ENCODE assay signal across 12 mouse cellular contexts in genomic region chr2:178154129-178154528, GRCm38 (mm10). TPM values are rescaled to one million over a fixed set of nuclear protein-coding genes. Genes with fewer than 3 reads are reported as not detected.
DNase-seq lines count a peak whose midpoint lies in the region; ATAC-seq and TF ChIP-seq lines count a peak whose summit lies in the region.
"Had no signal": no experiment of that assay in that cellular context is flagged by ENCODE, and none has a peak within 500 bp of the region (broad histone marks: within the 10 kb centered on the region; RNA-seq: fewer than 3 reads in every experiment).

No protein-coding gene starts in this region.

- H3K4me3 ChIP-seq in forebrain, embryonic 12.5 days (replicated peaks), result no peak overlapping the region
- H3K4me3 ChIP-seq in forebrain, embryonic 11.5 days (ENCODE audit: low read depth, low read length), result no peak overlapping the region
- H3K4me3 ChIP-seq in midbrain, embryonic 13.5 days (replicated peaks), result no peak overlapping the region
- no peak overlapping the region for H3K4me3 ChIP-seq in midbrain, embryonic 10.5 days
- no peak overlapping the region for H3K4me3 ChIP-seq in limb, embryonic 10.5 days
- H3K4me3 ChIP-seq in lung, postnatal 0 days (ENCODE audit: low read depth, low read length), result no peak overlapping the region
- H3K4me3 ChIP-seq: heart, embryonic 12.5 days had no signal

- H3K36me3 ChIP-seq in forebrain, embryonic 12.5 days (replicated peaks), result no peaks in the 10 kb centered on the region
- H3K36me3 ChIP-seq in forebrain, embryonic 11.5 days (ENCODE audit: control insufficient read depth, insufficient read depth, low read length), result no peaks in the 10 kb centered on the region
- no peaks in the 10 kb centered on the region for H3K36me3 ChIP-seq in midbrain, embryonic 13.5 days
- H3K36me3 ChIP-seq in midbrain, embryonic 10.5 days, result no peaks in the 10 kb centered on the region
- no peaks in the 10 kb centered on the region for H3K36me3 ChIP-seq in limb, embryonic 10.5 days
- no peaks in the 10 kb centered on the region for H3K36me3 ChIP-seq in lung, postnatal 0 days (ENCODE audit: insufficient read depth, low read length)
- H3K36me3 ChIP-seq: heart, embryonic 12.5 days had no signal

- H3K9ac ChIP-seq in forebrain, embryonic 12.5 days, result no peak overlapping the region
- H3K9ac ChIP-seq in forebrain, embryonic 11.5 days (ENCODE audit: low read length), result no peak overlapping the region
- peak overlapping the region; percentile 30 for H3K9ac ChIP-seq in midbrain, embryonic 13.5 days (replicated peaks)
- H3K9ac ChIP-seq in lung, postnatal 0 days (replicated peaks; ENCODE audit: low read depth), result no peak overlapping the region
- H3K9ac ChIP-seq: heart, embryonic 12.5 days; liver, postnatal 0 days had no signal

- H3K4me2 ChIP-seq in forebrain, embryonic 12.5 days, result no peak overlapping the region
- no peak overlapping the region for H3K4me2 ChIP-seq in forebrain, embryonic 11.5 days (ENCODE audit: low read depth, low read length, severe bottlenecking)
- H3K4me2 ChIP-seq in midbrain, embryonic 13.5 days (replicated peaks), result no peak overlapping the region
- no peak overlapping the region for H3K4me2 ChIP-seq in lung, postnatal 0 days (replicated peaks; ENCODE audit: low read depth, low read length)
- H3K4me2 ChIP-seq: heart, embryonic 12.5 days had no signal

- DNase-seq in forebrain, embryonic 11.5 days (ENCODE audit: low spot score), result no peak
- DNase-seq in midbrain, embryonic 10.5 days (ENCODE audit: low spot score), result no peak
- no peak for DNase-seq in limb, embryonic 10.5 days (ENCODE audit: low spot score)
- DNase-seq in ovary, adult 18-20 months (ENCODE audit: low spot score), result no peak
- no peak for DNase-seq in lung, postnatal 0 days (ENCODE audit: low spot score)
- DNase-seq in adipocyte (ENCODE audit: low spot score), result no peak
- DNase-seq: gastrocnemius, postnatal 25 days; liver, postnatal 0 days; lung, postnatal 4 days had no signal

- H3K9me3 ChIP-seq in forebrain, embryonic 12.5 days, result no peaks in the 10 kb centered on the region
- H3K9me3 ChIP-seq in forebrain, embryonic 11.5 days (ENCODE audit: control insufficient read depth, low read length), result no peaks in the 10 kb centered on the region
- no peaks in the 10 kb centered on the region for H3K9me3 ChIP-seq in midbrain, embryonic 13.5 days
- H3K9me3 ChIP-seq in midbrain, embryonic 10.5 days (replicated peaks), result no peaks in the 10 kb centered on the region
- H3K9me3 ChIP-seq in limb, embryonic 10.5 days (replicated peaks), result no peaks in the 10 kb centered on the region
- no peaks in the 10 kb centered on the region for H3K9me3 ChIP-seq in lung, postnatal 0 days (ENCODE audit: low read length)
- H3K9me3 ChIP-seq: heart, embryonic 12.5 days had no signal

- peaks cover 10% of the 10 kb centered on the region for H3K4me1 ChIP-seq in forebrain, embryonic 12.5 days
- no peaks in the 10 kb centered on the region; the same call in 1 of the 2 replicates for H3K4me1 ChIP-seq in forebrain, embryonic 11.5 days (replicated peaks; ENCODE audit: control insufficient read depth, insufficient read depth, low read length)
- peaks cover 28% of the 10 kb centered on the region for H3K4me1 ChIP-seq in midbrain, embryonic 13.5 days (replicated peaks)
- H3K4me1 ChIP-seq in midbrain, embryonic 10.5 days, result no peaks in the 10 kb centered on the region
- peaks cover 17% of the 10 kb centered on the region for H3K4me1 ChIP-seq in limb, embryonic 10.5 days
- H3K4me1 ChIP-seq in lung, postnatal 0 days (ENCODE audit: insufficient read depth, low read depth, low read length), result no peaks in the 10 kb centered on the region

- no peak for TF ChIP-seq CTCF in lung, postnatal 0 days (IDR thresholded peaks at IDR 0.05)

- TF ChIP-seq EP300 in lung, postnatal 0 days (IDR thresholded peaks at IDR 0.05), result no peak

- peak; percentile 12; the same call in 1 of the 2 replicates for ATAC-seq in forebrain, embryonic 12.5 days (ENCODE audit: low FRiP score)
- no peak for ATAC-seq in forebrain, embryonic 11.5 days (replicated peaks; ENCODE audit: low FRiP score)
- ATAC-seq in midbrain, embryonic 13.5 days, result peak; percentile 38
- ATAC-seq in lung, postnatal 0 days, result no peak
- ATAC-seq: liver, postnatal 0 days had no signal

- H3K27ac ChIP-seq in forebrain, embryonic 12.5 days, result peak overlapping the region; percentile 69
- H3K27ac ChIP-seq in forebrain, embryonic 11.5 days (ENCODE audit: low read depth, low read length), result no peak overlapping the region
- peak overlapping the region; percentile 79 for H3K27ac ChIP-seq in midbrain, embryonic 13.5 days
- no peak overlapping the region for H3K27ac ChIP-seq in midbrain, embryonic 10.5 days (replicated peaks)
- peak overlapping the region; percentile 42 for H3K27ac ChIP-seq in limb, embryonic 10.5 days
- no peak overlapping the region for H3K27ac ChIP-seq in lung, postnatal 0 days (ENCODE audit: low read length)

- no peaks in the 10 kb centered on the region for H3K27me3 ChIP-seq in forebrain, embryonic 12.5 days
- H3K27me3 ChIP-seq in forebrain, embryonic 11.5 days (ENCODE audit: control insufficient read depth, insufficient read depth, low read length), result no peaks in the 10 kb centered on the region
- H3K27me3 ChIP-seq in midbrain, embryonic 13.5 days, result no peaks in the 10 kb centered on the region
- no peaks in the 10 kb centered on the region for H3K27me3 ChIP-seq in midbrain, embryonic 10.5 days (ENCODE audit: low read depth, poor library complexity, severe bottlenecking)
- no peaks in the 10 kb centered on the region for H3K27me3 ChIP-seq in limb, embryonic 10.5 days (ENCODE audit: low read depth, poor library complexity, severe bottlenecking)
- no peaks in the 10 kb centered on the region for H3K27me3 ChIP-seq in lung, postnatal 0 days (replicated peaks; ENCODE audit: insufficient read depth, low read length)

- 50% methylated on average over 5 of the region's 5 CpGs for WGBS in forebrain, embryonic 12.5 days
- WGBS in forebrain, embryonic 11.5 days, result 50% methylated on average over 5 of the region's 5 CpGs
- 39% methylated on average over 5 of the region's 5 CpGs for WGBS in midbrain, embryonic 13.5 days
- 62% methylated on average over 5 of the region's 5 CpGs for WGBS in midbrain, embryonic 10.5 days
- 51% methylated on average over 5 of the region's 5 CpGs for WGBS in limb, embryonic 10.5 days
- WGBS in lung, postnatal 0 days, result 35% methylated on average over 5 of the region's 5 CpGs

RNA-seq across cellular contexts. Expression of gene Phactr3, which starts 35.4 kb away (rescaled TPM):
- polyA plus RNA-seq in forebrain, embryonic 12.5 days (2016; fragmentation: Nextera tagmentation; extraction: Ambion mirVana), result 17.1 and 17.2 TPM in 2 replicates
- 11.3 and 13.5 TPM in 2 replicates for polyA plus RNA-seq in forebrain, embryonic 11.5 days (2014; fragmentation: Nextera tagmentation; extraction: Ambion mirVana)
- polyA plus RNA-seq in midbrain, embryonic 13.5 days (2015; fragmentation: Nextera tagmentation; extraction: Ambion mirVana), result 37.8 and 39.6 TPM in 2 replicates
- 5.8 and 6.7 TPM in 2 replicates for polyA plus RNA-seq in midbrain, embryonic 10.5 days (2016; fragmentation: Nextera tagmentation; extraction: Ambion mirVana)
- polyA plus RNA-seq in limb, embryonic 10.5 days (2016; fragmentation: Nextera tagmentation; extraction: Ambion mirVana), result 8.1 and 8.3 TPM in 2 replicates
- 0.20 and 0.27 TPM in 2 replicates for polyA plus RNA-seq in lung, postnatal 0 days (2015; fragmentation: Nextera tagmentation; extraction: Ambion mirVana)
- polyA plus RNA-seq: liver, postnatal 0 days had no signal

Comparison
In these comparisons a context has a peak if more than half of its experiments do, and no peak if none do; other contexts are left out.
1. ATAC-seq: peak in forebrain, embryonic 12.5 days (single experiment) and midbrain, embryonic 13.5 days (single experiment); none in forebrain, embryonic 11.5 days (single experiment) and lung, postnatal 0 days (single experiment).
2. H3K27ac ChIP-seq: peak in forebrain, embryonic 12.5 days (single experiment), midbrain, embryonic 13.5 days (single experiment) and limb, embryonic 10.5 days (single experiment); none in forebrain, embryonic 11.5 days (single experiment), midbrain, embryonic 10.5 days (single experiment) and lung, postnatal 0 days (single experiment).